Mouse (Mus musculus) thymus, adult 18-20 months (tissue): ENCODE data around the gene Angpt4.

ENCODE experiments used
- DNase-seq, 2 experiments: peaks; one replicate each; pipeline ENCODE4 v3.0.0; 2022; ENCODE audit warnings: mixed read lengths in 2 of 2

The Angpt4 gene

DNA sequence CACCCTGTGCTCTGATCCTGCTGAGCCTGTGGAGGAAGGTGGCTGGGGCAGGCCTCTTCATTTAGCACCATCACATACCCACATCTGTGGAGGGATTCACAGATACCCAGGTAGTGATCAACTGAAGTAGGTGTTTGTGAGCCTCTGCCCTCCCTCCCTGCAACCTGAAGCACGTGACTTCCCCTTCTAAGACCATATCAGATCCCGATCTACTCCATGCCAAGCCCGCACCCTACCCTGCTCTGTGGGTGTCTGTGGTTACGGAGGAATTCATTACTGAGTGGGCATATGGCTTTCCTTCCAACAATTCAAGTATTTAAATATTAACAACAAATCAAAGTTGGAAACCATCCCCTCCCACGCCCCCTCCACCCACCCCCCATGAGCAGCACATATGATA lies 52.3 kb downstream of the Angpt4 start:
- no peak for DNase-seq

DNA sequence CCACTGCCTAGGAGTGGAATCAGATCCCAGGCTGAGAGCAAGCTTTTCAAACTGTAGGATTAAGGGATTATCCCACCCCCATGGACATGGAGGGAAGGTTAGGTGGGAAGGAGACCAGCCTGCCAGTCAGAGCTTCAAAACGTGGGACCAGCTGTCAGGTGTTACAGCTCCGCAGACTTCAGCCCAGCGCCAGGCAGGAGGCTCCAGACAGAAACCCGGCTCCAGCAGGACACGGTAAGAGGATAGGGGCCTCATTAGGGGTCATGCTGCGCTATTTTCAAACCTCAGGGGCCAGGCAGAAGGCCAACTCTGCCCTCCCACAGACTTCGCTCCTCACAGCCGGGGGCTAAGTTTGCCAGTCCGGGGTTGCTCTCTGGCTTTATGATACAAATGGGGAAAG lies 53.0 kb downstream of the Angpt4 start:
- no peak for DNase-seq

DNA sequence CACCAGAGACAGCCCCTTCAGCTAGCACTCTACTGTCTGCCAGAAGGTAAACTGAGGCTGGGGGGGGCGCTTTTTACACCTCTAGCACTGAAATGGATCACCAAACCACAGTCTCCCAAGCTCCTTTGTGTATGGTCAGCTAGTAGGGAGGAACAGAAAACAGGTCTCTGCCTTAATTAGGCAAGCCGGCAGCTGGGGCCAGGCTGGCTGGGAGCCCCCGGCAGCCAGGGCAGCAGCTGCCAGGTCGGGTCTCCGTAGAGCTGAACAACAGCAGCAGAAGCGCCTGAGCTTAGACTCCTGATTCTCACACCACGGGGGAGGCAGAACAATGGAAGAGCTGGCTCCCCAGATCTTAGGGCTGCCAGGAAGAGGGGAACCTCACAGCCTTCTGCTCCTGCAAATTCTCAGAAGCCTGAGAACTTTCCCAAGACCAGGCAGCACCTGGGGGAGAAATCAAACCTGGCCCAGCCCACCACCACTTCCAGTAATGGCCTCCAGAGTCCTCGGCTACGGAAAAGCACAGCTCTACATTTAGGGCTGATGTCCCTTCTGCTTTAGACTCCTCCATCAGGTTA lies 56.3 kb downstream of the Angpt4 start:
- DNase-seq, result no peak

DNA sequence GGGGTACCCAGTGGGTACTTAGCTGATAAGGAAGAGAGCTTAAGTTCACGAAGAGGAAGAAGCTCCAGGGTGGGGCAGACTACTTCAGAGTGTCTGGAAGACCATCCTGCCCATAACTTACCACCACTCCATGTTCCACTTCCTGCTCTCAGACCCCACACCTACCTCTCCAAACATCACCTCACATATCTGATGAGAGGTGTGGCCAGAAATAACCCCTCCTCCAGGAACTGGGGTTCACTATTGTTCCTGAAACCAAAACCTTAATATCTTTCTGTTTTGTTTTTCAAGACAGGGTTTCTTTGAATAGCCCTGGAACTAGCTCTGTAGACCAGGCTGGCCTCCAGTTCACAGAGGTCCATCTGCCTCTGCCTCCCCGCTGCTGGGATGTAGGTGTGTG lies 56.8 kb downstream of the Angpt4 start:
- DNase-seq, result no peak

DNA sequence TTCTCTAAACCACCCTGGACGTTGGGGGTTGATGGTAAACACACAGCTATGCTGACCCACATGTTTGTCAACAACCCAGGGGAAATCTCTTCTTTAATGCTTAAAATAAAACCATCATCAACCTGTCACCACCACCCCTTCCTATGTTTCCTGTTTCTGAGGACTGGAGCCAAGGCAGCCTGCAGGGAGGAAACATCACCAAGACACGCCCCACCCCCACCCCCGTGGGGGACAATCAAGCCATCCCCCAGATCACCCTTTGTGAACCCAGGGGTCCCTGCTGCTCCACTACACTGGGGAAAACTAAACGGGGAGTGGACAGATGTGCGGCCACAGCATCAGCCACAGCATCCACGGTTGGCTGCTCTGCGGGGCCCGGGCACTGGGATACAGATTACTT lies 57.4 kb downstream of the Angpt4 start:
- DNase-seq, result no peak

DNA sequence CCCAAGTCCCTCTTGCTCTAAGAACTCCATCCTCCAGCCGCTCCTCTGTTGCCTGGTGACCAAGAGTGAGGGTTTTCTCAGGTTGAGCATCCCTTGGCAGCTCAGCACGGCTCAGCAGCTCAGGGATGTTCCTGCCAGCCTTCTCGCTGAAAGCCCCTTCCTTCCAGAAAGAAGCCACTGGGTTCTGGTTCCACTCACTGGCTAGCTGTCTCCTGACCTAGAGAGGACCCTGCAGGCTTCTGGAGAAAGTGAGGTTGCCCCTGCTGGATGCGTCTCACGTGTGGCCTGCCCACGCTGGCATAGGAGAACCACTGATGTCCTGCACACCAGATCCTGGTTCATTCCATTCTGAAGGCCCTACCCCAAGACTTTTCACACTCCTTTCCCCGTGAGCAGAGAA lies 58.0 kb downstream of the Angpt4 start:
- DNase-seq, result no peak

DNA sequence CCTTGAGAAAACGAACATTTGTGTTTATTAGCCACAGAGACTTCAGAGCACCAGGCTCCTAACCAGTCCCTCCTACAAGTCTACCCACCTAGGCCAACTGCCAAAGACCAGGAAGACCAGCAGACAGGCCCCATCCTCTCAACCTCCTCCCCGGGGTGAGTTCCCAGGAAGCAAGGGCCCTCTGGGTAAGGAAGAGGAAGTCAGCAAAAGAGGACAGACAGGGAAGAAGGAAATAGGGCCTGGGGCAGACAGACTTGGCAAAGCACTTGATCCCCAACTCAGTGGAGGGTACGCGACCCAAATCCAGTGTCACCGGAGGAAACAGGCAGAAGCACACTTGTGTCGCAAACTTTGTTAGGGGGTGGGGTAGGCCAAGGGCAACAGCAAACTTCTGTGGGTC lies 58.4 kb downstream of the Angpt4 start:
- DNase-seq, result no peak

DNA sequence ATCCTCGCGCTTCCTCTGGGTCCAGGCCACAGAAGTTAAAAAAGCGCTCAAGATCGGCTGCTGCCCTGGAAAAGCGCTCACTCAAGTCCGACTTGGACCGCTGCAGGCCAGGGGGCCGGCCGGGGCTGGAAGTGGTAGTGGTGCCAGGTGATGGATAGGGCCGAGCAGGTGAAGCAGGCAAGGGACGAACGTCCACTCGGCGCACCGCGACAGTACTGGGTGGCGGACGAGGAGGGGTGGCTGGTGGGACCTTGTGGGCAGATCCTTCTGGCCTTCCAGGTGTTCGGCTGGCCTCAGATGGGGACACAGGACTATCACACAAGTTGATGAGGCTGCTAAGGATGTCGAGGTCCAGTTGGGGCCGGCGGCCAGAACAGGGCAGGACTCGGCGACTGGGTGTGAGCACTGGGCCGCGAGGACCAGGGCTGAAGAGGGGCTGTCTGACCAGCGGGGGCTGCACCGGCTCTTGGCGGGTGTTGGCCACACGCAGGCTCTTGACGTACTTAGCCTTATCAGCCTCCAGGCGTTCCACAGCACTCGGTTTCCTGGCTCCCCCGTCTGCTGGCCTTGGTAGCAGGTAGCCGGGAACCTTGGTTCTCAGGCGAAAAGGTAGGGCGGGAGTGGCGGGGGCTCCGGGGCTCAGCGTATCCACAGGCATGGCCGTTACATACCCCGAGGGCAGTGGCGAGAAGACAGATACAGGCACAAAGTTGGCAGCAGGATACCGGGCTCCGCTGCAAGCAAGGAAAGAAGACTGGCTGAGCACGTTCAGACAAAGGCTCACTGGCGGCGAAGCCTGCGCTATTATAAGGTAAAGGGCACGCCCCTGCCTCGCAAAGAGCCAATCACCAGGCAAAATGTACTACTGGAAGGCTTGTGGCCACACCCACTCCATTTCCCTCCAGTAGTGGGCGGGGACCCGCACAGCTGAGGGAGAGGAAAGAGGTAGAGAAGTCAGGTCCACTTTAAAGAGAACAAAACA lies 59.5 kb downstream of the Angpt4 start:
- DNase-seq, result peak; percentile 79 to 86

DNA sequence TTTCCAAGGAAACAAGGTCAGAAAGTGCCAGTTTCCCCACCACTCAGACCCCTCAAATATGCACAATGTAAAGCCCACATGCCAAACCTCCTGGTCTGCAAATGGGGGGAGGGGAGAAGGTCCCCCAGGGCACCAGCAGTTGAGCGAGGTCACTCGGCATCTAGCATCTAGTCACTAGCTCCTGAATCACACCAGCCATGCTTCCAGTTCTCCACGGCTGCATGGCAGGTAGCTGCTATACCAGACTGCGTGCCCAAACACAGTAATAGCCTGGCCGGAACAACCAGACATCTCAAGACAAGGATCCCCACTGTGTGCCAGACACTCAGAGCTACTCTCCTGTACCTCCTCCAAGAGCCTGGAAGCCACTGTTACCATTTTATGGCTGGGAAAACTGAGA lies 60.7 kb downstream of the Angpt4 start:
- no peak for DNase-seq

DNA sequence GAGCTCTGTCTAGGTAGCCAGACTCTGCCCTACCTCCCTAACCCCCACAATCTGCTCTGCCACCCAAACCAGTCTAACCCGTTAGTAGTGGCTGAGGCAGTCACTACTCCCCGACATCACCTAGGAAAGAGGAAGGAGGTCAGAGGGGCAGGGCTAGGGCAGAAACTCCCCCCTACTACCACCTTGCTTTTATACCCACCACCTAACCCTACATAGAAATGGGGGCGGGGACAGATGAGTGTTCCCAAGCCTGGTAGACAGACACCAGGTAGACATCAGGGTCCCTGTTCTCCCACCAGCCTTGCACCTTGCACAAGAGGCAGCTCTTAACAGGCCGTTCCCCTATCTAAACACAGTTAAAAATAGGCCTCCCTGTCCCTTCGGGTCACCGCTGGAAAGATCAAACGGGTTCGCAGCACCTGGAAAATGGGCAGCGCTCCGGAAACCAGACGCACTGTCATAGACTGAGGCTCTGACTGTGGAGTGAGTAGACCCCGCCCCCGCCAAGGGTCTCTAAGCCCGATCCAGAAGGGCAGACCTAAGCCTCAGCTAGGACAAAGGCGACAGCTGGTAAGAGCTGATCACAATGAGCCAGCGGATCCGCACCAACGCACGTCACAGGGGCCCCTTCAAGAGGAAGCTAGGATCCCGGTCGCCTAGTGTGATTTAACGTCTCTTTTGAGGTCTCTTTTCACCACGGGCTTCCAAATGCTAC lies 62.0 kb downstream of the Angpt4 start:
- peak; percentile 20 to 49 for DNase-seq

DNA sequence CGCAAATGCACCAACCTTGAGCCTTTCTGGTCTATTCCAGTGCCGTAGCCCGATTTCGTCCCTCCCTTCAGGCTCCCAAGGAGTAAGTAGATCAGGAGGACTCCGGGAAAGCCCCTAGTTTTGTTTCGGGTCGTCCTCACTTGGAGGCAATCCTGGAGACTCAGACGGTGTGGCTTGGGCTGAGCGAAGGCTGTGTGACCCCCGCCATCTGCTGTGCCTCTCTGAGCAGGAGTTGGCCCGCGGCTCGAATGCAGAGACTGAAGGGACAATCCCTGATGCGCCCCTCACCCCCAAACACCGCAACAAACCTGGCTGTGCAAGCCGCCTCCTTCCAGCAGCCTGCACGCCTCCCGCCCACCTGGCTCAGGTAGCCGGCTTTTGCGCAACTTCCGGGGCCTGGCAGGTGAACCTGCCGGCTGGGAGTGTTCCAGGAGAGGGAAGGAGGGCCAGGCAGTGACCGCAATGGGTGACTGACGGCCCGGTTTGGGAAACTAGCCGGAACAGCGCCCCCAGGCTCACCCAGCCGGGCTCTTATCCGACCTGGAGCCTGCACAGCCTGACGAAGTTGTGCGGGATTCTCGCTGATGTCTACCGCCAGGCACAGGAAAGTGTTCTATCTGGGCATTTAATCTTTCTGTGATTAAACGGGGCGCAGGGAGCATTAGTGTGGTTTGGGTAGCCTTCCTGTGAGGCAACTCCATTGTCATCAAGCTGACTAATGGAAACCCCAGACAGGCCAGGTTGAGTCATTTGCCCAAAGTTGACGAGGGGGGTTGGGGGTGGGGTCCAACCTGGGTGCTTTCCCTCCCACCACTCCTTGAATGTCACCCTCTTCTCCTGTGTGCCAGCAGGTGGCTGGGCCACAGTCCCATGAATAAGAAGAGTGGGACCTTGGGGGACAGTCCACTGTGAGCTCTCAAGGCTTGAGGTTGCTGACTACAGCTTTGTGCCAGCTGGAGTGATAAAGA lies 62.9 kb downstream of the Angpt4 start:
- DNase-seq, result peak in 1 of 2 experiments; percentile 20

DNA sequence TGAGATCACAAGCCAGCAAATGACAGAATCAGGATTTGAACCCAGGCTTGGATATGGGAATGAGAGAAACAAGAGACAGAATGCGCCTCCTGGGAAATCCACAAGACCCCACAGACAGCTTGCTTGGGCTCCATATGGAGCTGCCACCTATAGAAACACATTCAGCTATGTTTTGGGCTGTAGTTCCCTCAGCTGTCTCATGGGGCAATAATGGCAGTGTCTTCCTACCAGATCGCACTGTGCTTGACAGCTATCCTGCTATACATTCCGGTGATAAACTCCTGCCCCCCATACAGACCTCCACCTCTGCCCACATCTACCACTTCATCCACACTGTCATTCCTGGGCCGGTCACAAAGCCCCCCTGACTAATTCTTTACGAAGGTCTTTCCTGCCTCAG lies 64.3 kb downstream of the Angpt4 start:
- DNase-seq, result no peak

DNA sequence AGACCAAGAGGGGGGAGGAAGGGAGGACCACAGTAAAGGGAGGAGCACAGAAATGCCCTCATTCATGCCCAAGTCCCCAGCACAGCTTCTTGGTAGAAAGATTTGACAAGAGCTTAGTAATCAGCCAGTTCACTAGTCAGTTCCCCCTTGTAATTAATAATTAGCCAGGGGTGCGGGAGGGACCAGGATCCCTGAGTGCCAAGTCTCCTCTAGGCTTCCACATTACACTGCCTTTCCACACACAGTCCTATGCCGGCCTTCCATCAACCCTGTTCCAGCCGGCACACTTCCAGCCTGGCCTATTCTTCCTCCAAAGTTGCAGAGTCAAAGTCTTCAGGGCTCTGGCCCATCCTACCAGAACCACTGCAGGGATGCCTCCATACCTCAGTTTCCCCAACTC lies 65.1 kb downstream of the Angpt4 start:
- no peak for DNase-seq

DNA sequence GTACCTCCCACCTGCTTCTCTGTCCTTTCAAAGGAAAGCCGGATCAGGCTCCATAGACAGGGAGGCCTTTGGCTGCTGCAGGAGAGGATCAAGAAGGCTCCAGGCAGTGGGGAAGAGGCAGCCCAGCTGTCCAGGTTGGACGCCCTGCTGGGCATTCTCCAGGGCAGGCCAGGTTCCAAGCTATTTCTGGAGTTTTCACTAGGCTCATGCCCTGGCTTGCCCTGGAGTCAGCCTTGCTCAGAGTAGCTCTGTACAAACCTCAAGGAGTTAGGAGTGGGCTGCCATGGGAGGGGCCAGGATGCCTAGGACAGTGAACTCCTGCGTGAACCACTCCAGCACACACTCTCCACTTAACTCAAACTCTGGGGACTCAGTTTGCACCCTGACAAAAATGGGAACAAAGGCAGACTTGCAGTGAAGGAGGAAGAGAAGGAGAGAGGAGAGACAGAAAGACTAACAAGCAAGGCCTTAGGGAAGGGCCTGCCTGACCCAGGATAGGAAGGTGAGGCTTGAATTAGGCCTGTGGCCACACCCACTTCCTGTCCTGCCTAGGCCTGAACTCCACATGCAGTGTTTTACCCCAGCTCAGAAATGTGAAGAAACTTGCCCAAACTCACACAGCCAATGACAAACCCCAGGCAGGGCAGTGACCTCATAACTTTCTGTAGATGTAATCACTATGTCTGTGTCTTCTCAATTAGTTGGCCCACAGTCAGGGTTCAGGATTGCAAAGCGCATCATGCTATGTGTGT lies 66.9 kb downstream of the Angpt4 start:
- DNase-seq, result no peak

DNA sequence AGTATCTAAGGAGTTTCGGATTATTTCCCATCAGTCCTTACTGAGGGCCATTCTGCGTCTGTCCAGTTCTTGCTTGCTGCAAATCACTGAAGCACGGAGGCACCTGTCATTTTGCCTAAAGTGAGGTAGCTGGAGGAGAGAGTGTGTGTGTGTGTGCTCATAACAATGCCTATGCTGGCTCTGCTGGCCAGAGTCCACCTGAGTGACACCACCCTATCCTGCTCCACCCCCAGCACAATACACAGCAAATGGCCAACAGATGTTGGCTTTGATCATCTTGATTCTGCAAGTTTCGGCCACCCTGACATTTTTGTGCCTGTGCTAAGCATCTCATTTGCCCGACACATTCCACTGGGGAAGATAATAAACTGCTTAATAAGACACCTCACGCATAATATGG lies 67.5 kb downstream of the Angpt4 start:
- DNase-seq, result no peak

DNA sequence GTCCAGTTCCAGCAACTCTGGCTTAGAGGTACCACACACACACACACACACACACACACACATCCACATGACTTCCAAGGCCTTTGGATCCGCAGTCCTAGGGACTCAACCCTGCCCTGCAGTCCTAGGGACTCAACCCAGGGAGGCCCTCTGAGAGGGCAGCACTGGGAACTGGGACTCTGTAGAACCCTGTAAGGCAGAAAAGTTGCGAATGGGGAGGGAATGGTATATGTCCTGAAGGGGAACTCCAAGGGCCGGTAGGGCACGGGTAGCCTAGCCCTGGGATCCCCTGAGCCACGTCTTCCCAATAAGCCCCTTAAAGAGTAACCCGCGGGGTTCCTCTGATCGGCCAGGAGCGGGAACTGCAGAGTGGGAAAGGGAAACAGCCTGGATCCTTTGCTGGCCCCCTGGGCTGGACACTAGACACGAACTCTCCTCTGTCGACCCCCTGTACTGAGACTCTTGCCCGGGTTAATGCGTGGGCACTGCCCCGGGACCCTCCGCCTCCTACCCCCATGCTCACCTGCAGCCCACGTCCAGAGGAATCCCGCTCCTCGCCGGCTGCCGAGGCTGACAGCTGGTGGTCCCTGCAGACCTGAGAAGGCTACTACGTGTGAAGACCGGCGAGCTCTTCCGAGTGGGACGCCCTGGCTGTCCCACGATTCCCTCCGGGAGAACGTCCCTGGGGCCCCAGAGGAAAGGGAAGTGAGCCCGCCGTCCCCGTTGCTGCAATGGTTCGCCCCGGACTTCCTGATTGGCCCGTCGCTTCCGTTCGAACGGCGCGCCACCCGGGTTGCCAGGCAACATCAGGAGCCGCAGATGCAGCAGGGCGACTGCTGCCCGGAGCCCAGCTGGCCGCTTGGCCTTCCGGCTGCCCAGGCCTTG lies 68.7 kb downstream of the Angpt4 start, which contains the start of gene Fam110a:
Gene Fam110a, minus strand, starts transcription at position 750 of the 885 bp plus-strand sequence.
- peak; percentile 77 to 79 for DNase-seq

DNA sequence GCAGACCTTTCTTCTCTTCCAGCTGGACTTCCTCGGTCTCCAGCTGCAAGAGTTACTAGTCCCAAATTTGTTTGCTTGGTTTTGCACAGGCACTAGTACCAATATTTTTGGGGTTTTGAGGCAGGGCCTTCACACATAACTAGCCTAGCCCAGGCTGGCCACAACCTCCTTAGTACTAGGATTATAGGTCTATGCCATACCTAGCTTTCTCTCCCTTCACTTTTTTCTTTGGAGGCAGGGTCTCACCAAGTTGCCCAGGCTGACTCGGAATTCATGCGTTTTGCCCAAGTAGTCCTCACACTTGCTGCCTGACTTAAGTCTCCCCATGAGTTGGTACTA lies 69.3 kb downstream of the Angpt4 start:
- no peak for DNase-seq

DNA sequence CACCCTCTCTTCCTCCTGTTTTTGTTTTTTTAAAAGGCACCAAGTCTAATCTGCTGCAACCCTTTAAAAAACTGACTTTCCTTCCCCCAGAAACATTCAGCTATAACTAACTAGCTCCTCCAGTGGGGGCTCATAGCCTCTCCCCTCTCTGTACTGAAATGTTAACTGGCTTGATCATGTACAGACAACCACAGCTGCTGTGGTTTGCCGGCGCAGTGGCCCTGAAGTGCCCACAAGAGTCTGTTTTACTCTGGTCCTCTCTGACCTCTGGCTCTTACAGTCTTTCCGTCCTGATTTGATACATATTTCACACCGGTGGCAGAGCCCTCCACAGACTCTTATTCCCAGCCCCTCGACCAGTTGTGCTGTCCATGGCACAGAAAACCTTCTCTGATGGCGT lies 70.3 kb downstream of the Angpt4 start:
- no peak for DNase-seq

DNA sequence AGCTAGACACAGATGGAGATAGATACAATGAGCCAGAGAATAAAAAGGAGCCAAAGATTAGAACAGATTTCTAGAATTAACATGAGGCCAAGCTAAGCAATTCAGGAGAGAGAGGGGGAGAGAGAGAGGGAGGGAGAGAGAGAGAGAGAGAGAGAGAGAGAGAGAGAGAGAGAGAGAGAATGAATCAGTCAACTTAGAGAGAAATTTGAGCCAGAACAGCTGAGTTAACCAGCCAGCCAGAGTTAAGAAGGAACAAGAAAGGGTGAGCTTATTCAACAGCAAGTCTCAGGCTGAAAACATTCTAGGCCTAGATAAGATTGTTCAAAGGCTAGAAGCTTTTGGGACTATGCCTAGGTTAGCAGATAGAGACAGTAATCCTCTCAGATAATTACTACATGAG lies 71.5 kb downstream of the Angpt4 start:
- DNase-seq, result no peak

DNA sequence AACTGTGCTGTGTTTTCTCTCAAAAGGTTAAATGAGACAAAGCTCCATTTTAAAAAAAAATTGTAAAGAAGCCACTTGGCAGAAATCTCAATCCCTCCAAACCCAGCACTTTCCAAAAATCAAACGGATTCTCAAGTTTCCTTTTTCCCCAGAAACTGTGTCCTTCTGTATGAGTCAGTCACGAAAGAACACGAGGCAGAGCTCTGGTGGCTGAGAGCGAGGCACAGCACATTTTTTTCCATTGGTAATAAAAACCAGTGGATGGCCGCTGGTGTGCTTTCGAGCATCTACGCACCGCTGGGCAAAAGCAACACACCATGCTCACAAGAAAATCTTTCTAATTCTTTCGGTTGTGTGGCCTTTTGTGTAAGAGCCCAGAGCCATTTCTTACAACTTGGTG lies 73.0 kb downstream of the Angpt4 start:
- DNase-seq, result no peak
